Mouse (Mus musculus) kidney, adult 9 months (tissue): ENCODE data around the gene Sipa1.

ENCODE experiments used
- DNase-seq: peaks from one replicate; pipeline ENCODE4 v3.0.0; 2022

Gene Sipa1

DNA sequence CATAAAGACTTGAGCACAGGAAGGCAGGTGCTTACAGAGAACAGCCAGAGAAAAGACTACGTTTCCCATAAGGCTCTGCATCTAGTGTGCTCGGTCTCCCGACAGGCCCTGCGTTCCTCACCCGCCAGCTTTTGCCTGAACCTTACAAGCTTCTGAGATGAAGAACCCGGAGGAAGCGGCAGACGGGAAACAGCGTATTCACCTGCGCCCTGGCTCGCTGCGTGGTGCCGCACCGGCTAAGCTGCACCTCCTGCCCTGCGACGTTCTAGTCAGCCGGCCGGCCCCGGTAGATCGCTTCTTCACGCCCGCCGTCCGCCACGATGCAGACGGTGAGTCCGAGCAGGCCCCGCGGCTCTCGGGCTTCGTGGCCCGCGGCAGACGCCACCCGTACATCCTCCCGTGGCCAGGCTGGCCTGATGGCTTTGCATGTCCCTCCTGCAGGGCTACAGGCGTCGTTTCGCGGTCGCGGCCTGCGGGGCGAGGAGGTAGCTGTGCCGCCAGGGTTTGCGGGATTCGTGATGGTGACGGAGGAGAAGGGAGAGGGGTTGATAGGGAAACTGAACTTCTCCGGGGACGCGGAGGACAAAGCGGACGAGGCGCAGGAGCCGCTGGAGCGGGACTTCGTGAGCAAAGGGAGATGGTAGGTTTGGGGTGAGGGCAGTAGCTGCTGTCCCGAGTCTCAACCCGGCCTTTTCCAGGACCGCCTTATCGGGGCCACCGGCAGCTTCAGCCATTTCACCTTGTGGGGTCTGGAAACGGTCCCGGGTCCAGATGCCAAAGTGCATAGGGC lies 61.6 kb downstream of the Sipa1 start, which contains the start of gene Rnaseh2c:
Gene Rnaseh2c (plus strand): TSS at position 122 of the 790 bp plus-strand sequence.
- peak; percentile 77 for DNase-seq
